Mouse (Mus musculus) embryonic fibroblast, embryonic 13.5 days (primary cell): ENCODE results near the gene Cdc42bpg.

ENCODE experiments used
- CTCF ChIP-seq: IDR thresholded peaks from 2 replicates; pipeline ENCODE4 v1.5.1; 2011; ENCODE audit warnings: mild to moderate bottlenecking, control low read depth, low read length, moderate library complexity, borderline replicate concordance; ENCODE audit not compliant: insufficient read depth
- POLR2A ChIP-seq: IDR thresholded peaks from 2 replicates; pipeline ENCODE4 v1.6.1; 2011; ENCODE audit warnings: low read depth, mild to moderate bottlenecking, control low read depth, low read length, moderate library complexity

GRCm38 (mm10) chr19:6343066-6343925, 37.0 kb downstream of the Cdc42bpg start:
- no peak for TF ChIP-seq POLR2A
- no peak for TF ChIP-seq CTCF
